Comparison of ENCODE assay signal across 8 mouse cellular contexts in genomic region chr8:123373403-123374238, GRCm38 (mm10). TPM values are rescaled to one million over a fixed set of nuclear protein-coding genes. Genes with fewer than 3 reads are reported as not detected.
DNase-seq lines count a peak whose midpoint lies in the region; ATAC-seq and TF ChIP-seq lines count a peak whose summit lies in the region.

Gene Tcf25 (plus strand): TSS chr8:123373753.

- no peak for TF ChIP-seq CTCF in Patski (IDR thresholded peaks at IDR 0.05)

- no peaks in the 10 kb centered on the region for H3K9me3 ChIP-seq in hindbrain, embryonic 14.5 days (ENCODE audit: control insufficient read depth, low read length)

- CTCF ChIA-PET in Patski (lab: Charles Lee) = interaction anchor here (0.8 to 4.2 kb wide), 3 partner anchors 8 to 70 kb away, joined by 3 to 15 read pairs (median 4); no protein-coding TSS in a partner anchor

- H3K36me3 ChIP-seq in hindbrain, embryonic 14.5 days (replicated peaks; ENCODE audit: control insufficient read depth, insufficient read depth) = peaks cover 37% of the 10 kb centered on the region

- peaks cover 7% of the 10 kb centered on the region for H3K4me1 ChIP-seq in hindbrain, embryonic 14.5 days (replicated peaks; ENCODE audit: control insufficient read depth, insufficient read depth, low read length)

- H3K27ac ChIP-seq in hindbrain, embryonic 14.5 days = peak within 1 kb of the TSS; percentile 98

- 1% methylated on average over 75 of the region's 75 CpGs for WGBS in hindbrain, embryonic 14.5 days

- in situ Hi-C loops in Patski (cut with MboI; ENCODE audit: low pct_unique_long_range_greater_than_20kb) = no loop called here

- ATAC-seq in Patski = peak; percentile 85
- peak; percentile 94 for ATAC-seq in hindbrain, embryonic 14.5 days (ENCODE audit: low FRiP score)

- no peaks in the 10 kb centered on the region for H3K27me3 ChIP-seq in Patski
- no peaks in the 10 kb centered on the region for H3K27me3 ChIP-seq in hindbrain, embryonic 14.5 days (ENCODE audit: control insufficient read depth, insufficient read depth, low read length)

- H3K4me2 ChIP-seq in hindbrain, embryonic 14.5 days (replicated peaks) = peak within 1 kb of the TSS; percentile 73

- peak within 1 kb of the TSS; percentile 77 for H3K9ac ChIP-seq in hindbrain, embryonic 14.5 days

- POLR2A ChIA-PET in Patski (lab: Charles Lee) = interaction anchor here (0.6 to 0.8 kb wide), 2 partner anchors 33 to 995 kb away, joined by 3 to 7 read pairs; partner anchors contain the start of gene Mc1r

- peak within 1 kb of the TSS; percentile 85 for H3K4me3 ChIP-seq in hindbrain, embryonic 14.5 days (replicated peaks; ENCODE audit: low read length)

- DNase-seq in Patski (ENCODE audit: low read depth, low spot score) = peak; percentile 77
- peak; percentile 97 to 98 for DNase-seq in cerebellum, postnatal 14 days
- peak; percentile 86 to 94 for DNase-seq in frontal cortex, postnatal 25 days (ENCODE audit: low spot score in 2 of 2)
- peak; percentile 98 for DNase-seq in hindbrain, embryonic 14.5 days (ENCODE audit: low spot score)
- DNase-seq in layer of hippocampus, postnatal 36 days = peak; percentile 95 to 97
- peak; percentile 96 for DNase-seq in lung, postnatal 36 days
- peak; percentile 99 for DNase-seq in retina, postnatal 1 day
- DNase-seq in urinary bladder, adult 18-20 months (ENCODE audit: low spot score in 2 of 2) = peak; percentile 89 to 92

RNA-seq across cellular contexts. Expression of gene Tcf25, which starts in this region (rescaled TPM):
- polyA plus RNA-seq in Patski (2021) = 232 TPM
- 371 and 380 TPM in 2 replicates for polyA plus RNA-seq in hindbrain, embryonic 14.5 days (2014; fragmentation: Nextera tagmentation; extraction: Ambion mirVana)
- 100 to 1,000 TPM; 510 to 526 TPM for total RNA-seq in layer of hippocampus, postnatal 36 days (2021)

Comparison
In these comparisons a context has a peak if more than half of its experiments do, and no peak if none do; other contexts are left out.
1. Peak in every context shown above with its lines: DNase-seq, ATAC-seq, H3K4me3 ChIP-seq and H3K27ac ChIP-seq.